Mouse (Mus musculus): Measurements from ENCODE around the gene Gm20388. TPM values are rescaled to one million over a fixed set of nuclear protein-coding genes. Genes with fewer than 3 reads are reported as not detected.
A peak's percentile ranks its signal among the peaks of the same experiment; 100 is the strongest.

The Gm20388 gene
- total RNA-seq, 2 experiments from 2014 or later, result not detected

GRCm38 (mm10) chr8:120940287-120940686, 1029.6 kb downstream of the Gm20388 start:
- no peak for DNase-seq (ENCODE audit: low spot score in 2 of 2)

GRCm38 (mm10) chr8:120947240-120947639, 1036.6 kb downstream of the Gm20388 start:
- DNase-seq (ENCODE audit: low spot score in 2 of 2), result no peak

GRCm38 (mm10) chr8:120948050-120948595, 1037.5 kb downstream of the Gm20388 start:
- DNase-seq (ENCODE audit: low spot score in 2 of 2), result no peak

- no peak for DNase-seq (ENCODE audit: low spot score in 2 of 2)
These were observed 1038.2 kb downstream of the Gm20388 start for GRCm38 (mm10) chr8:120948620-120949491.

- no peak for DNase-seq (ENCODE audit: low spot score in 2 of 2)
These were observed 1040.1 kb downstream of the Gm20388 start for GRCm38 (mm10) chr8:120950674-120951218.

GRCm38 (mm10) chr8:120959470-120959891, 1048.8 kb downstream of the Gm20388 start:
- DNase-seq (ENCODE audit: low spot score in 2 of 2), result no peak

GRCm38 (mm10) chr8:120962606-120963380, 1052.2 kb downstream of the Gm20388 start:
- DNase-seq (ENCODE audit: low spot score in 2 of 2), result peak in 1 of 2 experiments; percentile 14

- no peak for DNase-seq (ENCODE audit: low spot score in 2 of 2)
These were observed 1055.9 kb downstream of the Gm20388 start for GRCm38 (mm10) chr8:120966557-120966956.

- no peak for DNase-seq (ENCODE audit: low spot score in 2 of 2)
These were observed 1057.7 kb downstream of the Gm20388 start for GRCm38 (mm10) chr8:120968308-120968707.

GRCm38 (mm10) chr8:120970346-120970745, 1059.7 kb downstream of the Gm20388 start:
- no peak for DNase-seq (ENCODE audit: low spot score in 2 of 2)

- peak; percentile 13 to 15 for DNase-seq (ENCODE audit: low spot score in 2 of 2)
These were observed 1061.2 kb downstream of the Gm20388 start for GRCm38 (mm10) chr8:120971691-120972469.

- DNase-seq (ENCODE audit: low spot score in 2 of 2), result no peak
These were observed 1062.4 kb downstream of the Gm20388 start for GRCm38 (mm10) chr8:120973046-120973445.

- no peak for DNase-seq (ENCODE audit: low spot score in 2 of 2)
These were observed 1066.5 kb downstream of the Gm20388 start for GRCm38 (mm10) chr8:120977131-120977530.

- no peak for DNase-seq (ENCODE audit: low spot score in 2 of 2)
These were observed 1068.6 kb downstream of the Gm20388 start for GRCm38 (mm10) chr8:120979210-120979609.

- no peak for DNase-seq (ENCODE audit: low spot score in 2 of 2)
These were observed 1070.3 kb downstream of the Gm20388 start for GRCm38 (mm10) chr8:120980948-120981347.

GRCm38 (mm10) chr8:120984888-120985287, 1074.2 kb downstream of the Gm20388 start:
- no peak for DNase-seq (ENCODE audit: low spot score in 2 of 2)

GRCm38 (mm10) chr8:120986022-120986421, 1075.4 kb downstream of the Gm20388 start:
- no peak for DNase-seq (ENCODE audit: low spot score in 2 of 2)

- no peak for DNase-seq (ENCODE audit: low spot score in 2 of 2)
These were observed 1083.1 kb downstream of the Gm20388 start for GRCm38 (mm10) chr8:120993738-120994137.

GRCm38 (mm10) chr8:120995424-120995823, 1084.8 kb downstream of the Gm20388 start:
- DNase-seq (ENCODE audit: low spot score in 2 of 2), result no peak

GRCm38 (mm10) chr8:120996905-120997581, 1086.4 kb downstream of the Gm20388 start:
- no peak for DNase-seq (ENCODE audit: low spot score in 2 of 2)
